Mouse (Mus musculus): ENCODE measurements around the gene Aldh1a1. TPM values are rescaled to one million over a fixed set of nuclear protein-coding genes. Genes with fewer than 3 reads are reported as not detected.
"Not testable (repeated sequence)": the region's sequence is repeated elsewhere in the genome, so short reads cannot be mapped to it uniquely, and the experiment has no call there.

Aldh1a1 gene
- 10 to 100 TPM; 50.4 to 53.8 TPM for total RNA-seq (2021)

DNA sequence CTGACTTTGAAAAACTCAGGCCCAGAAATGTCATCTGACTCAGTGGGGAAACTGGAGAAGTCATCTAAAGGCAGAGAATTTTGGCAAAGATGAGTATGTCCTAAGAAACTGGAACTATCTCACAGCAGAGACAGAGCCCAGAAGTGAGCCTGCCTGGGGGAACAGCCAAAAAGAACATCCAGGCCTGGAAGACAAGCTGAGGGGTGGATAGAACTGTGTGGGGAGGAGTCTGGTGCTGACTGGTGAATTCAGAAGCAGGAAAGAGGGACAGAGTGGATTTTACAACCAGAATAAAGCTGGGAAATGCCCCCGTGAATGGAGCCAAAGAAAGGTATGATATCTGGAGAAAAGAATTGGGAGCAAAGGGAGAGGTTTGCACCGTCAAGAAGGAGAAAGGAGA is at the start of gene Aldh1a1:
TSS of gene Aldh1a1 (plus strand) at position 225 of the 400 bp plus-strand sequence.
- intact Hi-C loops (cut with DNase I): no loop called here
- peak; percentile 14 to 16 for DNase-seq (ENCODE audit: low spot score in 2 of 2)

DNA sequence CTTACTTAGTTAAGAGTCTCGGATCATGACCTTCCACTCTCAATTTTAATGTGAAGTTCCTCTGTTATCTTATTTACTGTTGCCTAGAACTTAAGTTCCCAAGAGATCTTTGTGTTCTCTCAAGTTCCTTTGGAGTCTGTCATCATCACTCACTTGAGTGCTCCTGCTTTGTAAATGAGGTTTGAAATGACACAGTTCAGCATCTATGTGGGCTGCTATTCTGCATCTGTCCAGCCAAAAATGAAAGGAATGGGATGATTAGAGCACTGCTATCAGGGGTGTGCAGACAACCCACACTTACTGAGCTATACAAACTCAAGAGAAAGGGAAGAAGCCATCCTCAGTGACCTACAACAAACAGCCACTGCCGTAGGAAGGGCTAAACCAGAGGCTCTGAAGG is 44.7 kb upstream of the Aldh1a1 start:
- intact Hi-C loops (cut with DNase I): loop anchor here (10.0 kb wide), 1 partner anchor 317 kb away; no protein-coding TSS in a partner anchor
- no peak for DNase-seq (ENCODE audit: low spot score in 2 of 2)

DNA sequence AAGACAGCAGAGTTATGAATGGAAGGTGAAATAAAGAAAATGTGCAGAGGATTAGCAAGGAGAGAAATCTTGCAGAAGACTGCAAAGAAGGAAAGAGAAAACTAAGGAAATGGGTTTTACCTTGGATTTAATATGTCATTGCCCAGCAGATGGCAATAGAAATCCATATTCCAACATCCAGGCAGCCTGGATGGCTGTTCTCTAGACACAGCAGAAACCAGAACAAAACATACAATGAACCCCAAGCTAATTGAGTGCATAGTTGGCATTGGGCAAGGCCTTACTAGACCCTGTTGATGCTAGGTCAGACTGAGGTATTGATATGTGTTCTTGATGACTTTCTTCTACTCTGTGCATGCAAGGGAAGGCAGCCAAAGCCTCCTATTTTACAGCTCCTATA is 43.0 kb upstream of the Aldh1a1 start:
- DNase-seq (ENCODE audit: low spot score in 2 of 2): no peak
- intact Hi-C loops (cut with DNase I): loop anchor here (10.0 kb wide), 1 partner anchor 315 kb away; no protein-coding TSS in a partner anchor

DNA sequence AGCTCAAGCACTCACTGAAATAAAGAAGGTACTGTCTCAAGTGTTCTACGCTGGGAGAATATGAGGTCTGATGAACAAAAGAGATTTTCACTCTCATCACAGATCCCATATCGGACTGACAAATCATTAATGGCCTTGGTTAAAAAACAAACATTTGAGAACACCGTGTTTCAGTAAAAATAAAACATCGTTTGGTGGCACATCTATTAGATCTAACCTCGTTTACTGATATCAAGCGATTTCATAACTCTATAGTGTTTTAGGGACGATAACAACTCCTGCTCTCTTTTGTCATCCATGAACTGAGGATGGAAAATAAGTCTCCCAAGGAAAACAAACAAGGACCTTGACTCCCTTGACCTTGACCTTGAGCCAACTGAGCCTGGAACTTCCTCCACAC is 41.5 kb upstream of the Aldh1a1 start:
- no peak for DNase-seq (ENCODE audit: low spot score in 2 of 2)
- intact Hi-C loops (cut with DNase I): loop anchor here (5.0 kb wide), 1 partner anchor 271 kb away; no protein-coding TSS in a partner anchor

DNA sequence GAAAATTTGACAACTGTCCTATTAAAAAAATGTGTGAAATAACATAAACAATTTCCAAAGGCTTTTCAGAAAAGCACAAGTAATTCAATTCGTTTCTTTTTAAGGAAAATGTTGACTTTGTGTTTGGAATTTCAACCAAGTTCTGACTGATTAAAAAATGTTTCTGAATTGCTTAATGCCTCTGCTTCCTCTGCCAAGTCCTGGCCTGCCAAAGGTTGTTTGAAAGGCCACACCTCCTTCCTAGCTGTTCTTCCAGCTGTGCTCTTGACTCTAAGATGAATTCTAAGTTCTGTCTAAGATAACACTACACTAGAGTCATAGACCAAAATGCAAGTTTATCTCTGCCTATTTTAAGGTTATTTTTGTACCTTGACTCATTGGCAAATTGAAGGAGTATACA is 8.0 kb upstream of the Aldh1a1 start:
- intact Hi-C loops (cut with DNase I): no loop called here
- DNase-seq (ENCODE audit: low spot score in 2 of 2): no peak

DNA sequence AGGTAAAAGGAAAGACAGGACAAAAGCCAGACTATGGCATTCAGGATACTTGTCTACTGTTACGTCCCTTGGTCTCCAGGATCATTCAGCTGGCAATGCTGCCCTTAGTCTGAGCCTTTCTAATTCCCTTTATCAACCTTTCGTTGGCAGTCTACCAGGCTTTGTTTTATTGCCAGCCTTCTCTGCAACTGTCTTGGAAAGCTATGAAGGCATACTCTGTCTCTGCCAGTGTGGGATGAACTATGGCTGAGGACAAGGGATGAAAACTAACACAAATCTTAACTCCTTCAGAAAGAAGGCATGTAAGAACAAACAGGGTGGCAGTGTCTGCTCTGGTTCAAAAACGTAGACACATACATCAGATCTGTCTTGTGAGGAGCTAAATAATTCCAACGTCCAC is 565 bp upstream of the Aldh1a1 start:
- DNase-seq (ENCODE audit: low spot score in 2 of 2): no peak

DNA sequence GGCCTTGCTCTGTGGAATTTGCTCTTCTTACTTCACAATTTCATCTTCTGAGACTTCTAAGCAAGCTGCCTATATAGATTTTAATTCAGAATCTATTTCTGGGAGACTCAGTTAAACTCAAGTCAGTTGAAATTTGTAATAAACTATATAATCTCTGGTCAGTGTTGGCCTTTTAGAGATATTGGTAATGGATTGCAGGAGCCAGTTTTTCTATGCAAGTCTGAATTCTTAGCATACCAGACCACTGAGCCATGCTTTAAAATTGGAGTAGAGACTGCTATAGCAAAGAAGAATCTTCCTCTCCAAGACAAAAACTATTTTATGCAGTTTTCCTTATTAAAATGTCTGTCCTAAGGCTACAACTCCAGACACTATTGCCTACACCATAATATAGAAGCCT is 4.0 kb downstream of the Aldh1a1 start:
- intact Hi-C loops (cut with DNase I): no loop called here
- DNase-seq (ENCODE audit: low spot score in 2 of 2): no peak

More for the DNA sequence above, 565 bp upstream of the Aldh1a1 start:
- intact Hi-C loops (cut with DNase I): no loop called here

DNA sequence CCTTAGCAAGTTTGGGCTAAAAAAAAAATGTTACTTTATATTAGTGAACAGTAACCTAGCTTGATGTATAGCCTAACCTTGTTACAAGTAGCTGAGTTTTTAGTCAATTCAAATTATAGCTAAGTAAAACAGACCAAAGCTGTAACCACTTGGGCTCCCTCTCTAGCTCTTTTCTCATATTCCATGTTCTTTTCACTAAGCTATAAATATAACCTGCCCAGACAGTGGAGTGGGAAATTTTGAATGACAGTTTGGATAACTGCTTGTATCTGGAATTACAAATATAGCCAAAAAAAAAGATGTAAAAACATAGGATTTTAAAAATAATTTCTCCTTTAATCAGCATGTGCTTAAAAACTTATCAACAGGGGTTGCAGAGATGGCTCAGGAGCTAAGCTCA is 12.8 kb downstream of the Aldh1a1 start:
- intact Hi-C loops (cut with DNase I): no loop called here
- no peak for DNase-seq (ENCODE audit: low spot score in 2 of 2)

DNA sequence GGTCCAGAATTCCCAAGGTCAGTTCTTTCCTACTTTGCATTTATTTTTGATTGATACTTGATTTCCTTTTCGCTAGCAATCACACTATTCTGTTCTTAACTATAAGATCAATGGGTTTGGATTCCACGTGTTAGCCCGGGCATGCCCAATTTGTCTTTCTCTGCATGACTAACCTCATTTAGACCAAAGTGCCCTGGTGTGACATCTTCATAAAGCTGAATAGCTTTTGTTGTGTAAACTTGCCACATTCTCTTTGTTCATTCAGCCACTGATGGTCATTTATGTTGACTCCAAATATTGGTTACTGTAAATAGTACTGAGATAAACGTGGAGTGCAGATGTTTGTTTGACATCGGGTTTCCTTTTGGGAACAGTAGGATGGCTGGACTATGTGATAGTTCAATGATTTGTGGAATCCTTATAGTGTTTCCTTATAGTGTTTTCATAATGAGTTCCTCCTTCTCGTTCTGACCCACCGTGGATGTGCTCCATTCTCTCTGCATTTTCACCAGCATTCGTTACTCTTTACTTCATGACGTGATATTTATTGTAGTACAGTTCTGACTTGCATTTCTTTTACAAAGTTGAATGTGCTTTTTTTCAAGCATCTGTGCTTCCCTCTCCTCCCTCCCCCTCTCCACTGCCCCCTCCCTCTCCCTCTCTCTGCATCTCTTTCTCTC is 14.6 kb downstream of the Aldh1a1 start:
- DNase-seq (ENCODE audit: low spot score in 2 of 2): no peak
- intact Hi-C loops (cut with DNase I): no loop called here

DNA sequence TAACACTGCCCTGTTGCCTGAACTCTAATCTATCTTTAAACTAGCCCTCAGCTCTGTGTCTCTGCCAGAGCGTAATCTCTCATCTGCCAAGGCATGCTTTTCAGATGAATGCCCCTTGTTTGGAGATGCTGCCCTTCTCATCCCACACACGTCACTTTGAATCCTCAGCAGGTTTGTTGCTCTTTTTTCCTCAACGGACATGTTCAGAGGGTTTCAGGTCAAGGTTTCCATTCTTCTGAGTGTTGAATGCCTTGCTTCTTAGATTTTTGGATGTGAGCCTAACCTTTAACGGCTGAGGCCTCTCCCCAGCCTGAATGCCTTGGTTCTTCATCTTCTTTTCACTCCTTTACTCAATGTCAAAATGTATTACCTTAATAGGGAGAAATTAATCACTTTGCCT is 16.1 kb downstream of the Aldh1a1 start:
- no peak for DNase-seq (ENCODE audit: low spot score in 2 of 2)
- intact Hi-C loops (cut with DNase I): no loop called here

DNA sequence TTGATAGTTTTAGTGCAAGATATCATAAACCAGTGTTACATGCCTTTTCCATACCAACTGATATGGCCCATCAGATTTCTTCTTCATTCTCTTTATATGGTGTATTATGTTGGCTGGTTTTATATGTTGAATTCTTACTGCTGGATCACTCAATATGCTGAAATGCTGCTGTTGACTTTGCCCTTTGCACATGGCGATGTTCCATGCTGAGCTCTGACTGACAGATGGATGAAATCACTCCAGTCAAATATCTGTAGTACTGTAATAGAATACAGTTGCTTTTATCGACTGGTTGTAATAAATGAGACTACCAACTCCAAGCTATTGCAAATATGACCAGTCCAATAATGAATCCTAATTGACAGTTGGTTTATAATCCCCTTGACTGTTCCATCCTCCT is 19.5 kb downstream of the Aldh1a1 start:
- intact Hi-C loops (cut with DNase I): no loop called here

DNA sequence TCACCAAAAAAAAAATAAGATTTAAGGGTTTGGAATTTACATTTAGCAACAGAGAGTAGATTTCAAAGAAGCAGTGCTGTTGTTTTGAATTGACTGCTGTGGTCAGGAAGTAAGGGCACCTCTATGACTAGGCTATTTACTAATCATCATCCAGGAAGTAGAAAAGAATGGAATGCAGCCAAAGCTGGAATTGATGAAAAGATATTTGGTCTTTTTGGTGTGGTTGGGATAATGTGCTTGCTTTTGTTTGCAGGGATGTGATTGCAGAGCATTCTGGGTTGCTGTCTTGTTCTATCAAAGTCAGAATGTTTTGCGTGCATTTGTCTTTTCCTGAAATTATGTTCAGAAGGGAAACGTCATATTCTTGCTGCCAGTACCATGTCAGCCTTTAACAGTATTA is 20.7 kb downstream of the Aldh1a1 start:
- intact Hi-C loops (cut with DNase I): no loop called here
- no peak for DNase-seq (ENCODE audit: low spot score in 2 of 2)

More for the DNA sequence above, 19.5 kb downstream of the Aldh1a1 start:
- DNase-seq (ENCODE audit: low spot score in 2 of 2): no peak

DNA sequence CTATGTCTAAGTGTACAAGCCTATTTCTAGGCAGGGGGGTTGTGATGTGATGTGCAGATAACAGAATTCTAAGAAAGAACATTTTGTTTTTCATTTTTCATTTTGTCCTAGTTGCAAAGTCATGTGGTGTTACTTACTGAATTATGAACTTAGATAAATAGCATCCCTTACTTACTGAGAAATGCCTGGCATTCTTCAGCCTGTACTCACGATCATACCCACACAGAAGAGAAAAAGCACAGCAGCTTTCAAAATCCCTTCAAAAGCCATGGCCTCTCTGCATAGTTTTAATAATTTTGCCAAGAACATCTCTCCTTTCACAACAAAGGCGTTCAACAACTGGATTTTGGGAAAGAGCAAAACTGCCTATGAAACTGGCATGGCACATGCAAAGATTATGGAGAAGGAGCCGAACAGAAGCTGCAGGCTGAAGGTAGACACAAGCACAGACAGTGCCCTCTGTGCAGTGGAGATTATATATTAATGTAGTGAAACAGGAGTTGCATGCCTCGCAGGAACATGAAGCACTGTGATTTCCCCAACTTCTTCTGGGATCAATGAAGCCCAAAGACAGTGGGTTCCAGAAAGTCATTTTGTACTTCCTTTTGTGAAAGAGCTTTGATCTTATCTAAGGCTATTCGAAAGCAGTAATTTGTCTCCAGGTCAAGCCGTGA is 21.3 kb downstream of the Aldh1a1 start:
- intact Hi-C loops (cut with DNase I): no loop called here
- DNase-seq (ENCODE audit: low spot score in 2 of 2): no peak

DNA sequence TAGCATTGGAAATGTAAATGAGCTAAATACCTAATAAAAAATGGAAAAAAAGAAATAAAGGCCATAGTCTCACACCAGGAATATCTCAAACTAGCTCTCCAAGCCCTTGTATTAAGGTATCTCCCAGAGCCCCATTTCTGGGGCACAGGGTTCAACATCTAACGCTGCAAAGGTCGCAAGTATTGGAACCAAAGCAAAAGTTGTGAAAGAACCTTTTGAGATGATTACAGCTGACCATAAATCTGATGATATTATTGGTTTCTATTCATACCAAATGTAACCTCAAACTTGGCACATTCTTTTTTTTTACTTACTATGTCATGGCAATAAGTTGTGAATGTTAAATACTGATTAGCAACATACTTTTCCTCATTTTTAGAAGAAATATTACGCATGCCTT is 24.0 kb downstream of the Aldh1a1 start:
- DNase-seq (ENCODE audit: low spot score in 2 of 2): no peak
- intact Hi-C loops (cut with DNase I): no loop called here

DNA sequence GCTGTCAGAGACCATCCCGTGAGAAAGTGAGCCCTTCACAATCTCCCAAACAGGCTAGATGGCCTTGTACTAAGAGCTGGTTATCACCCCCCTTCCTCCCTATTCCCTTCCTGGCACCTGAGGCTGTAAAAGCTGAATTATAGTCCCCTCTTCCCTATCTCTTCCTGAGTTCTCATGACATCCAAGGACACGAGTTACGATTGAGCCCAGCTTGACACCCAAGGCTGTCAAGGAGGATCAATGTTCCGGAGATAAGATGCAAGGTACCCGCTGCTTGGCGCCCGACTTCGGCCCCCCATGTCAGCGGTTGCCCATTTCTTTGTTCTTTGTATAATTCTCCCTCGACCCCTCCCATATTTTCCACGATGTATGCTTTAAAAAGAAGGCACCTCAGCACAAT is 36.6 kb downstream of the Aldh1a1 start:
- intact Hi-C loops (cut with DNase I); DNase-seq (ENCODE audit: low spot score in 2 of 2): not testable (repeated sequence)

DNA sequence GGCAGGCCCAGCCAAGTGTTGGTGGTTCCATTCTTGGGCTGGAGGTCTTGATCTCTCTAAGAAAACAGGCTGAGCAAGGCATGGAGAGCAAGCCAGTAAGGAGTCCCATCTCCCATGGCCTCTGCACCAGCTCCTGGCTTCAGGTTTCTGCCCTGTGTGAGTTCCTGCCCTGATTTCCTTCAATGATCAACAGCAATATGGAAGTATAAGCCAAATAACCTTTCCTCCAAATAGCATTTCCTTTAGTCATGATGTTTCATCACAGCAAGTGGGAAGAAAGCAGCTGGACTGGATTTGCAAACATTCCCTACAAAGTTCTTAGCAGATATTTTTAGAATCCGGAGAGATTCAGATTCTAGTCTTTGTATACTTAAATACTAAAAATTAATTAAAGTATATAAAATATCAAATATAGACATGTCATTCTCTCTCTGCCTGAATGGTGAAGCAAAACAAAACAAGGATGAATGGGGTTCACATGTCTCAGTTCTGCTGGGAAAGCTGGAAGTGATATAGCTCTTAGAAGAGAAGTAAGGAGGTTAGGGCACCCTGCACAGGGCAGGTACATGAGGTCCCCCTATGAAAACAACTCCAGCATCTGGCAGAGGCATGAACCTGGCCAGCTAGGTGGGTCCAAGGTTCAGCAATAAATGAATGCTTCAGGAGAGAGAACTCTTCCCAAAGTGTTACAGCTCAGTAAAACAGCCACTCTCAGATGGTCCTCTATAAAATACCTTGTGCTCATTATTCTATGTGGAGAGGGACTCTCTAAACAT is 37.6 kb downstream of the Aldh1a1 start:
- intact Hi-C loops (cut with DNase I): no loop called here
- DNase-seq (ENCODE audit: low spot score in 2 of 2): no peak

DNA sequence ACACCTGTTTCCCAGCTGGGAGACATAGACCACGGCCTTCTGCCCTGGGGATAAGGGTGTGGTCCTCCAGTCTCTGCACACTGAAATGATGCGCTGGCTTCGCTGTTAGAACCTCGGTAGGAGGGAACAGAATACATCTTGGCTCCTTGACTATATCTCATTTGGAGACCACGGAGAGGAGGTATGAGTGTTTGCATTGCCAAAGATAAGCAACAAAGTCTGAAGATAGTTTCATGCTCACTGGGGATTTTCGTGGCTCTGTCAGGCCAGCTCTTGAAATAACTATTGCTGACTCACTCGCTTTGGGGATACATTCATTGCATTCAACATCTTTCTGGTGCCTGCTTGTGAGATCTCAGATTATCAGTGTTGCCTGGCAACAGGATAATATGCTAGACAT is 44.0 kb downstream of the Aldh1a1 start:
- peak; percentile 67 for DNase-seq (ENCODE audit: low spot score in 2 of 2)
- intact Hi-C loops (cut with DNase I): loop anchor here (5.0 kb wide), 1 partner anchor 186 kb away; no protein-coding TSS in a partner anchor

DNA sequence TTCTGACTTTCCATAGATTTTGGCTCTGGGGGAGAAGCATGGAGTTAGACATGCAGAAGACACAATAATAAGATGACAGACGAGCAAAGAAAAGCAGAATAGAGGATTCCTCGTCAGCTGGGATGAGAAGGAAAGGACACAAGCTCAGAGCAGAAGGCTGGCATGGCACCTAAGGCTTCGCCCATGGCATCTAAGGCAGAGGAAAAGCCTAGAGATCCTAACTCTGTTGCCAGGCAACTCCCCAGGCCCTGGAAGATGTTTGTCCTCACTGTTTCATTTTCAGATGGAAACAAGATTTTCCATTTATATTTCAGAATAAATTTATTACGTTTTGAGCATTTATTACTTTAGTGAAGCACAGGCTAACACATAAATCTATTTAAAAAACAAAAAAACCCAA is 48.5 kb downstream of the Aldh1a1 start:
- intact Hi-C loops (cut with DNase I): no loop called here
- DNase-seq (ENCODE audit: low spot score in 2 of 2): no peak

DNA sequence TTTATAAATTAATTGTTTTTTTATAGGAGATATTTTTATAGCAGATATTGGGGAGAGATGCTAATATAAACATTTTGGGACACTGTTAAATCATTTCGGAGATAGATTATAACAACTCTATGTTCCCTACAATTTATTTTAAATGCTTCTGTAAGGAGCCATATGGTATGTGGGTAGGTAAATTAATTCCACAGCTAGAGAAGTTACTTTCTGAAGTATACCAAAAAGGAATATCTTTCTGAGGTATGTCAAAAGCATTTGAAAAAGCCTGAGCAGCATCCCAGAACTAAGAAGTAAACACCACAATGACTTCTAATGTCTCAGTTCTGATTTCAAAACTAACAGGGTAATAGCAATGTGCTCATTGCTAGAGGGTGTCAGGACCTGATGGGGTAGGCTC is 49.4 kb downstream of the Aldh1a1 start:
- DNase-seq (ENCODE audit: low spot score in 2 of 2): no peak
- intact Hi-C loops (cut with DNase I): no loop called here

DNA sequence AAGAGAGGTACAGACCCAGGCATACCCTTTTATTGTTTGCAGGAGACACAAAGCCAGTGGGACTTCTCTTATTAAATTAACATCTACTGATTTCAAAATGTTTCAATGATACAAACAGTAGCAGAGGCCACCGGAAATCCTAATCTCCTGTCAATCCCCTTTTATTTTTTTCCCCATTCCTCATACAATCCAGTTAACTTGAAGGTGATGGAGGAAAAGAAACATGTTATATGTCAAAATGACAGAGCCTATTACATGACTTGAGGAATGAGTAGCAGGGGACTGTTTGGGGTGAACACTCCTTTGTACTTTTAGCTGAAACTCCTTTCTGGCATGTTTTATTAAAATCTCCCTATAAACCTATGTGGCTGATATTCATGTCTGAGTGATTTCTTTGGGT is 51.3 kb downstream of the Aldh1a1 start:
- intact Hi-C loops (cut with DNase I): no loop called here
- no peak for DNase-seq (ENCODE audit: low spot score in 2 of 2)

DNA sequence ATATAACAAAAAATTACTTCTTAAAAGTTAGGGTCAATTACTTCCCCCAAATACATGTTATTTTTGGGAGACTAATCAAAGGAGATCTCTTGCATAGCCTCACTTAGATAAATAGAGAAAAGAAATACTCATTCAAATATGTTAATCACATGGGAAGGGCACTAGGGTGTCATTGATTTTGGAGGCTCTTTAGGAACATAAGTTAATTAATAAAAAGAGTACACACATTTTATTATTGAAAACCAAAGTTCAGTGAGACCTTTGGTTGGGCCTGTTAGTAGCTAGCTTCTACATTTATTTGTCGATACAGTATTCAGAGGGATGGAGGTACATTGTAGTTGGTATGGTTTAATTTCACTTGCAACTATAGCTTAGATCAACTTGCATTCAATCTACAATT is 52.4 kb downstream of the Aldh1a1 start:
- intact Hi-C loops (cut with DNase I): no loop called here
- no peak for DNase-seq (ENCODE audit: low spot score in 2 of 2)

All from left cerebral cortex, postnatal 36 days (tissue).